Mouse (Mus musculus) bone marrow macrophage, adult 2 months (primary cell): Measurements from ENCODE around the gene P2rx4.

Source experiments
- CTCF ChIP-seq: IDR thresholded peaks from 2 replicates; pipeline ENCODE4 v1.5.1; 2012; ENCODE audit warnings: low read depth, mild to moderate bottlenecking, low read length, moderate library complexity
- POLR2A ChIP-seq: IDR thresholded peaks from 2 replicates; pipeline ENCODE4 v1.6.1; 2012; ENCODE audit warnings: mild to moderate bottlenecking, low read depth, low read length, borderline replicate concordance

GRCm38 (mm10) chr5:122771428-122771827 lies 64.1 kb downstream of the P2rx4 start:
- TF ChIP-seq CTCF (no peak), POLR2A (no peak)
